Mouse (Mus musculus) B cell, adult 62 days (primary cell): ENCODE results near the gene Tmprss7. TPM values are rescaled to one million over a fixed set of nuclear protein-coding genes. Genes with fewer than 3 reads are reported as not detected.

ENCODE experiments used
- total RNA-seq: library from RNA; stranded (reverse); gene quantifications from 4 replicates; pipeline ENCODE4 v1.2.4, GENCODE M21; 2023

Gene Tmprss7
- not detected in 4 replicates for total RNA-seq

GRCm38 (mm10) chr16:45693558-45693957 is at the start of gene Tmprss7:
TSS of gene Tmprss7 (minus strand) at chr16:45693658.

GRCm38 (mm10) chr16:45742615-45743476 is 49.4 kb upstream of the Tmprss7 start, which contains the start of gene Abhd10:
TSS of gene Abhd10 (minus strand) at chr16:45742955.

GRCm38 (mm10) chr16:45724061-45724741 is 30.7 kb upstream of the Tmprss7 start, which contains the start of gene Tagln3:
TSS of gene Tagln3 (minus strand) at chr16:45724608.

GRCm38 (mm10) chr16:45653934-45654332 is 39.5 kb downstream of the Tmprss7 start, which contains the start of gene BC016579:
TSS of gene BC016579 (minus strand) at chr16:45654068.

GRCm38 (mm10) chr16:45610267-45610666 is 83.2 kb downstream of the Tmprss7 start, which contains the start of gene Gcsam:
TSS of gene Gcsam (plus strand) at chr16:45610380.

Other genes with a start within 250 kb of the Tmprss7 start
- not detected in 4 replicates for gene Gm609, start 200.7 kb downstream of the Tmprss7 start, total RNA-seq
- gene Gm17783, start 161.6 kb downstream of the Tmprss7 start, total RNA-seq, result not detected in 4 replicates
- 0.15 to 0.33 TPM (median 0.32 TPM) in 3 of 4 replicates, not detected in the other for gene Slc9c1, start 158.3 kb downstream of the Tmprss7 start, total RNA-seq
- 0.17 to 1.3 TPM (median 0.64 TPM) in 3 of 4 replicates, not detected in the other for gene Gcsam, start 83.3 kb downstream of the Tmprss7 start, total RNA-seq
- not detected in 4 replicates for gene BC016579, start 39.6 kb downstream of the Tmprss7 start, total RNA-seq
- gene Tagln3, start 30.9 kb upstream of the Tmprss7 start, total RNA-seq, result not detected in 4 replicates
- gene Abhd10, start 49.3 kb upstream of the Tmprss7 start, total RNA-seq, result 33.4 to 42.4 TPM (median 36.5 TPM) in 4 replicates